Mouse (Mus musculus): ENCODE measurements around the gene 1700030K09Rik.

1700030K09Rik gene

DNA sequence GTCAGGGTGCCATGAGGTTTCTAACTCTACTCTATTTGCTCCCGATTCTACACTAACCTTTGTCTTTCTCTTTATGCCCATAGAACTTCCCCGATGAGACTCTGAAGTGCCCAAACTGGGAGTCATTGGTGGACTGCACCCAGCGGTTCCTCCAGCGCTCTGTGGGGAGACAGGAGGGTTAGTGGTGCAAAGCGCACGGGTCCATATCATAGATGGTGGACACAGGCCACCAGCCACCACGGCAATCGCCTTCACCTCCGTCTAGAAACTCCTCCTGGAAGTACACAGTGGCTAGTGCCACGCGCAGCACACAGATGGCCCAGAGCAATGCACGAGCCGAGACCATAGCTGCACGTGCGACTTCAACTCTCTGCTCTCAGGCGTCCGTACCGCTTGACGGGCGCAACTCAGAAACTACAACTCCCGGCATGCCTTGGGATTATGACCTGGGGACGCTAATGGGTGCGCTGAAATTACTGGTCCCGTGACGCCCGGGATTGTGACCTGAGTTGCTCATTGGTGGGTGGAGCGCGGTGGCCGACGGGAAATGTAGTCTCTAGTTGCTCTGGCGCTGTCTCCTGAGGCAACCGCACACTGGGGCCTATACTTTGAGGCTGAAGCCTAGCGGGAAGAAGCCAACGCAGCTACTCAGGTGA lies at the start of gene 1700030K09Rik, which contains the start of gene Calr3:
1700030K09Rik (plus strand) TSS at position 543 of the 656 bp plus-strand sequence.
Calr3 (minus strand) TSS at position 533 of the 656 bp plus-strand sequence.
- in situ Hi-C loops (cut with MboI; ENCODE audit: low pct_unique_long_range_greater_than_20kb in 1 of 2, low sequenced_read_pairs in 2 of 2, unreplicated experiment in 1 of 2): no loop called here

DNA sequence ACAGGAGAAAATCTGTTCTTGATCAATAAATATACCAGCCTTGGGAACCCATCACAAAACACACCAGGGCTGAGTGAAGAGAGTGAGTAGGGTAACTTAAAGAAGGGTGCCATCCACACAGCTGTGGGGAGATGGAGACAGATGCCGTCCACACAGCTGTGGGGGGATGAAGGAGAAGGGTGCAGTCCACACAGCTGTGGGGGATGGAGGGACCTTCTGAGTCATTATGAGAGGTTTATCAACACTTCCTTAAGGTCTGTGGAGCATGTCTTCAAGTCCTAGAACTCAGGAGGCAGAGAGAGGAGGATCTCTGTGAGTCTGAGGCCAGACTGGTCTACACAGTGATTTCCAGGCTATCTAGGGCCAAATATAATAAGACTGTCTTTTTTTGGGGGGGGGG lies 42.3 kb upstream of the 1700030K09Rik start:
- in situ Hi-C loops (cut with MboI; ENCODE audit: low pct_unique_long_range_greater_than_20kb in 1 of 2, low sequenced_read_pairs in 2 of 2, unreplicated experiment in 1 of 2): no loop called here

- in situ Hi-C loops (cut with MboI; ENCODE audit: low pct_unique_long_range_greater_than_20kb in 1 of 2, low sequenced_read_pairs in 2 of 2, unreplicated experiment in 1 of 2): no loop called here
Observed at GRCm38 (mm10) chr8:72402981-72403380, 40.7 kb upstream of the 1700030K09Rik start.

DNA sequence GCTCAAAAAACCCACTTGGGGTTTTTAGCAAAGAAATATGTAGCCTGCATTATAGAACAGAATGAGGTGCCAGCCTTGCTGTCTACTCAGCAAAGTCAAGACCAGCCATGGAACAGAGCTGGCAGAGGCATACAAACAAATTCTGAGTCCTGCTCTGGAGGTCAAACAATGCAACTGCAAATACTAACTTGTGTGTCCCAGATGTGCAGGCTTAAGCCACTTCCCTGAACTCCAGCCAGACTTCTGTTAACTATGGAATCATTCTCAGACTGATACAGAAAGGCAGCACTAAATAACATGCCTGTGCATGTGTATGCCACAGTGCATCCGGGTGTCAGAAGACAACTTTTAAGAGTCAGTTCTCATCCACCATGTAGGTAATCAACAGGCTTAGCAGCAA lies 35.8 kb upstream of the 1700030K09Rik start:
- in situ Hi-C loops (cut with MboI; ENCODE audit: low pct_unique_long_range_greater_than_20kb in 1 of 2, low sequenced_read_pairs in 2 of 2, unreplicated experiment in 1 of 2): no loop called here

GRCm38 (mm10) chr8:72409443-72409842 lies 34.2 kb upstream of the 1700030K09Rik start:
- in situ Hi-C loops (cut with MboI; ENCODE audit: low pct_unique_long_range_greater_than_20kb in 1 of 2, low sequenced_read_pairs in 2 of 2, unreplicated experiment in 1 of 2): no loop called here

- in situ Hi-C loops (cut with MboI; ENCODE audit: low pct_unique_long_range_greater_than_20kb in 1 of 2, low sequenced_read_pairs in 2 of 2, unreplicated experiment in 1 of 2): no loop called here
Observed at GRCm38 (mm10) chr8:72413839-72414238, 29.8 kb upstream of the 1700030K09Rik start.

- in situ Hi-C loops (cut with MboI; ENCODE audit: low pct_unique_long_range_greater_than_20kb in 1 of 2, low sequenced_read_pairs in 2 of 2, unreplicated experiment in 1 of 2): no loop called here
Observed at GRCm38 (mm10) chr8:72415252-72415651, 28.4 kb upstream of the 1700030K09Rik start.

DNA sequence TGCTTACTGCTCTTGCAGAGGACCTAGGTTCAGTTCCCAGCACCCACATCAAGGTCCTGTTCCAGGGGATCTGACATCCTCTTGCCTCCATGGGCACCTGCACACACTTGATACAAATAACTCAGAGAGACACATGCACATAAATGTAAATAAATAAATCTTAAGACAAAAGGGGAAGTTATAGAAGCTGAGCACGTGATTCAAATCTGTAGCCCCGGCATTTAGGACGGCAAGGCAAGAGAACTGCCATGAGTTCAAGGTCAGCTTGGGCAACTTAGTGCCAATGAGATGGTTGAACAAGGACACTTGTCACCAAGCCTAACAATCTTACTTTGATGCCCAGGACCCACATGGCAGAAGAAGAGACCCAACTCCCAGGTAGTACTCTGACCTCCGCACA lies 25.6 kb upstream of the 1700030K09Rik start:
- in situ Hi-C loops (cut with MboI; ENCODE audit: low pct_unique_long_range_greater_than_20kb in 1 of 2, low sequenced_read_pairs in 2 of 2, unreplicated experiment in 1 of 2): no loop called here

- in situ Hi-C loops (cut with MboI; ENCODE audit: low pct_unique_long_range_greater_than_20kb in 1 of 2, low sequenced_read_pairs in 2 of 2, unreplicated experiment in 1 of 2): no loop called here
Observed at GRCm38 (mm10) chr8:72420571-72421361, 22.9 kb upstream of the 1700030K09Rik start.

DNA sequence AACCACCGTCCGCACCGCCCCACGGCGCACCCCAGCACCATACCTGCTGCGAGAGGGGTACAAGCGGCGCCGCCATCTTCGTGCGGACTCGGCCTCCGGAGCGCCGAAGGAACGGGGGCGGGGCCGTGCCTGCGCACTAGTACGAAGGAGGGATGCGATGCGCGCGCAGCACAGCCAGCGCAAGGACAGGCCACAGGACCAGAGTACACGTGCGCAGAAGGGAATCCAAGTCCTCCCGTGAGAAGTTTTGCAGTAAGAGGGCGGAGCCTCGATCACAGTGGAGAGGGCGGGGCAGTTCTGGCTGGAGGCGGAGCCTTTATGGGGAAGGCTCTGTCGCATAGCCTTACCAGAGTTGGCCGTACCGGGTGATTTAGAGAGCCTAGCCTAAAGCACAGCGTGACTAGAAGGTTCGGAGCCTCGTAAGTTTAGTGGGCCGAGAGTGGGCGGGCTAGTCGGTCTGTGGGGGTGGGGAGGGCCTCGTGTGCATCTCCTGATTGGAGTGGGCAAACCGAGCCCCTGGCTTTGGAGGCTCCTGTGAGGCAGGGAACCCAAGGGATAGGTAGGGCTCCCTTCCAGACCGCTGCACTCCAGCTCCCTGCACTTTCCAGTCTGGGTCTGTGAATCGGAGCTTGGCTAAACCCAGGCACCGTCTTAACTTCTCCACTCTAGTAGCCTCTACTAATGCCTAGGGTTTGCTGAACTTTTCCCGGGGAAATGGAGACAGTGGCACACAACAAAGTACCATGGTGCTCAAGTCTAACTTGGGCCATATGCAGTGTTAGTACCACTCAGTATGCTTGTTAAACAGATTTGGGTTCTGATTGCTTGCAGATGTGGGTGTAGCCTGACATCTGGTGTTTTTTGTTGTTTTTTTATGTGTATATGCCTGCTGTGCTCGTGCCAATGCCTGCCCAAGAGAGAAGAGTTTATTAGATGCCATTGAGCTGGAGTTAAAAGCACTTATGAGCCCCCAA lies 22.0 kb upstream of the 1700030K09Rik start, which contains the start of gene Eps15l1:
Eps15l1 (minus strand) TSS at position 99 of the 974 bp plus-strand sequence.
- in situ Hi-C loops (cut with MboI; ENCODE audit: low pct_unique_long_range_greater_than_20kb in 1 of 2, low sequenced_read_pairs in 2 of 2, unreplicated experiment in 1 of 2): no loop called here

GRCm38 (mm10) chr8:72422926-72423325 lies 20.8 kb upstream of the 1700030K09Rik start:
- in situ Hi-C loops (cut with MboI; ENCODE audit: low pct_unique_long_range_greater_than_20kb in 1 of 2, low sequenced_read_pairs in 2 of 2, unreplicated experiment in 1 of 2): no loop called here

- in situ Hi-C loops (cut with MboI; ENCODE audit: low pct_unique_long_range_greater_than_20kb in 1 of 2, low sequenced_read_pairs in 2 of 2, unreplicated experiment in 1 of 2): no loop called here
Observed at GRCm38 (mm10) chr8:72429676-72430075, 14.0 kb upstream of the 1700030K09Rik start.

DNA sequence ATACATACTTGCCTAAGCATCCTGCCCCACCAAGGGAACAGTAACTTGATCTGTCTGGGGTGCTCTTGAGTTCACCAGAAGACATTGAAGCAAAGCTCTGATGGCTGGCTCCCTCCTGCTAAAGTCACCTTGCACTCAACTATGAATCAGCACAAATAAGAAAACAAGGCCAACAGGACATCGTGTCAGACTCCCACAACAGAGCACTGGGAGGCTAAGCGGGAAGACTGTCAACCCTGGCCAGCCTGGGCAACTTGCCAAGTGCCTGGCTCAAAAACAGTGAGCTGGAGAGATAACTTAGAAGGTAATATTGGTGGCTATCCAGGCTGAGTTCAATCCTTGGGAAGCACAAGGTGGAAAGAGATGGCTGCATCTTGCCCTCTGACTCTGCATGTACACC lies 8.7 kb upstream of the 1700030K09Rik start:
- in situ Hi-C loops (cut with MboI; ENCODE audit: low pct_unique_long_range_greater_than_20kb in 1 of 2, low sequenced_read_pairs in 2 of 2, unreplicated experiment in 1 of 2): no loop called here

GRCm38 (mm10) chr8:72438248-72439015 lies 5.2 kb upstream of the 1700030K09Rik start:
- in situ Hi-C loops (cut with MboI; ENCODE audit: low pct_unique_long_range_greater_than_20kb in 1 of 2, low sequenced_read_pairs in 2 of 2, unreplicated experiment in 1 of 2): no loop called here

- in situ Hi-C loops (cut with MboI; ENCODE audit: low pct_unique_long_range_greater_than_20kb in 1 of 2, low sequenced_read_pairs in 2 of 2, unreplicated experiment in 1 of 2): no loop called here
Observed at GRCm38 (mm10) chr8:72443994-72444350, 292 bp downstream of the 1700030K09Rik start.

DNA sequence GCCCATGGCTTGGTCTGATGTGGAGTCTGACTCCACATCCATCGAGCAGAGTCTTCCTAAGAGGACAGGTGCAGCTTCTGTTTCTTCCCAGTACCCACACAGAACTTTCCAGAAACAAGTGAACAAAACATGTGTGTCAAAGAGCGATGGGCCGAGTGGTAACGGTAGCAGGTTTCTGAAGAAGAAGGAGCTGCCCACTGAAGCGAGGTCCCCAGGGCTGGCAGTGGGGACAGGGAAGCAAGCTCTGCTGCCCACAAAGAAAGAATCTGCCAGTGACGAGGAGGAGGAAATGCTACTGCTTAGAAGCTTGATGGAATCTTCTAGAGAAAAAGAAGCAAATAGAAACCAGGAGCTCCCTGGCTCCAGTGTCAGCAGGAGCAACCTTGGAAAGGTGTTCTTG lies 1.4 kb downstream of the 1700030K09Rik start:
- in situ Hi-C loops (cut with MboI; ENCODE audit: low pct_unique_long_range_greater_than_20kb in 1 of 2, low sequenced_read_pairs in 2 of 2, unreplicated experiment in 1 of 2): no loop called here

DNA sequence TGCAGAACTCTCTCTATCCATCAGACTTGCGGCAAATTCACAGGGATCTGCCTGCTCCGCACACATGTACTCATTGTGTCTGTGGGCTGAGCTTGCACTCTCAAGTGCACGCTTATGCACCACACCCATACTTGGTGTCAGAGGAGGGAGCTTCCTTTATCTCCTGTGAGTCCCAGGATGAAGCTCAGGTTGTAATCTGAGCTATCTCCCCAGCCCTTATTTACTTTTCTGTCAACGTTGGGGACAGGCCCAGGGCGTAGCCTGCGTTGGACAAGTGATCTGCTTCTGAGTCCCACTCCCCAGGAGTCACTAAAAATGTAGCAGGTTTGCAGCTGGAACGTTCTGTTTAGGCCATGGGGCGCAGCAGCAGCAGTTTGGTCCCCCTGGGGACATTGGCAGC lies 7.8 kb downstream of the 1700030K09Rik start:
- in situ Hi-C loops (cut with MboI; ENCODE audit: low pct_unique_long_range_greater_than_20kb in 1 of 2, low sequenced_read_pairs in 2 of 2, unreplicated experiment in 1 of 2): no loop called here

DNA sequence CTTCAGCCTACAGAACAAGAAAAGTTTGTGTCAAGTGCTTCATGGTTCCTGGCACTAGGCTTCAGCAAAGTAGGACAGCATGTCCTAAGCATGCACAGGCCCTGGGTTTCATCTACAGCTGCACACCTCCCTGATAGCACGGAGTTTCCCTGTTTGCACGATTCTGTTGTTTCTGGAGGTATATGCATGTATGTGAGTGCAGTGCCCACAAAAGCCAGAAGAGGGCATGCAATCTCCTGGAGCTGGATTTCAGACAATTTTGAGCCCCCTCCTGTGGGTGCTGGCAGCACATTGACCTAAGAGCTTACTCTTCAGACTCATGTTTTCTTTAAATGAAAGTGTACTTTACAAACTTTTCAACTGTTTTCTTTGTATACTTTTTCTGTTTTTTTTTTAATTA lies 10.2 kb downstream of the 1700030K09Rik start:
- in situ Hi-C loops (cut with MboI; ENCODE audit: low pct_unique_long_range_greater_than_20kb in 1 of 2, low sequenced_read_pairs in 2 of 2, unreplicated experiment in 1 of 2): no loop called here

All from mouse embryonic stem cell (cell line).